Mouse (Mus musculus): Measurements from ENCODE around the gene Prss41. TPM values are rescaled to one million over a fixed set of nuclear protein-coding genes. Genes with fewer than 3 reads are reported as not detected.

Prss41 gene
- polyA plus RNA-seq, 1 experiment from 2014 or later, result 1.0 TPM

DNA sequence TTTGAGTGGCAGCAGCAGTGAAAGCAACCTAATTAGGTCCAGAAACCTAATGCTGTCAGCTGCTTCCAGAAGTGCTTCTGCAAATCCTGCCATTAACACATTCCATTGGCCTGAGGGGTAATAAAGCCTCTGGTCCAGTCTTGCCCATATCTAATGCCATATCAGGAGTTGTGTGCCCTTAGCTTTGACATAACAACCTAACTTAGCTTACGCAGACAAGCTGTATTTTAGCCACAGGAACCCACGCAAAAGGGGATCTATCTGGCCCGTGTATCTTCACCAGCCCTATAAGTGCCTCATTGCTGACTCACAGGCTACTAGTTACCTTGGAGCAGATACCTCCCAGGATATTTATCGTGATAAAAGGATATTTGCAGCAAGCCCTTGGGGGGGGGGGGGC, 18.4 kb downstream of the Prss41 start:
- DNase-seq, result no peak
- peaks cover 5% of the 10 kb centered on the region; the same call in 1 of the 2 replicates for H3K9me3 ChIP-seq (ENCODE audit: low read depth, low read length)
- H3K9ac ChIP-seq, result no peak overlapping the region
- no peak overlapping the region for H3K4me3 ChIP-seq (ENCODE audit: low read depth, low read length)
- no peak for ATAC-seq (ENCODE audit: insufficient read depth)
- no peak overlapping the region for H3K27ac ChIP-seq (ENCODE audit: low read depth)
- no peak for TF ChIP-seq CTCF (IDR thresholded peaks at IDR 0.05; ENCODE audit: low read depth)
- H3K4me2 ChIP-seq, result no peak overlapping the region
- no peaks in the 10 kb centered on the region for H3K27me3 ChIP-seq (ENCODE audit: insufficient read depth, low read length)
- WGBS, result 79% methylated on average over 4 of the region's 4 CpGs
- 0 out of 2 replicates have a peak, but pooled peaks cover 5% of the 10 kb centered on the region for H3K4me1 ChIP-seq (ENCODE audit: insufficient read depth)
- peaks cover 69% of the 10 kb centered on the region for H3K36me3 ChIP-seq (ENCODE audit: insufficient read depth)

DNA sequence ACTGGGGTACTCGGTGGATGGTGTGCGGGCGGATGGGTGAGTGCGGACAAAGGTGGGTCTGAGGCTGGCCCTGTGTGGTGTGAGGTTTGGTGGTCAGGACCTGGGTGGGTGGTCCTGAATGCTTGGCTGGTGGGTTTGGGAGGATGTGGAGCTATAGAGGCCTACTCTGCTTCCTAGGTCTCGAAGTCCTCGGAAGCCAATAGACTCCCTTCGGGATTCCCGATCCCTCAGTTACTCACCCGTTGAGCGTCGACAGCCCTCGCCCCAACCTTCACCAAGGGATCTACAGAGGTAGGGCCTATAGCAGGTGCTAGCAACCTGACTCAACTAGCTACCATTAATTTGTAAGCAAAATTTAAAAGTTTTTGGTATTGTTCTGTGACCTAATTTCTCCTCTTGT, 20.4 kb downstream of the Prss41 start:
- ATAC-seq (ENCODE audit: insufficient read depth) (no peak), DNase-seq (no peak)
- H3K27ac ChIP-seq (ENCODE audit: low read depth), result no peak overlapping the region
- WGBS, result 88% methylated on average over 12 of the region's 12 CpGs
- no peak overlapping the region for H3K4me2 ChIP-seq
- TF ChIP-seq CTCF (IDR thresholded peaks at IDR 0.05; ENCODE audit: low read depth), result no peak
- H3K9me3 ChIP-seq (ENCODE audit: low read depth, low read length), result no peaks in the 10 kb centered on the region
- H3K27me3 ChIP-seq (ENCODE audit: insufficient read depth, low read length), result no peaks in the 10 kb centered on the region
- 0 out of 2 replicates have a peak, but pooled peaks cover 5% of the 10 kb centered on the region for H3K4me1 ChIP-seq (ENCODE audit: insufficient read depth)
- H3K9ac ChIP-seq, result no peak overlapping the region
- peaks cover 88% of the 10 kb centered on the region for H3K36me3 ChIP-seq (ENCODE audit: insufficient read depth)
- H3K4me3 ChIP-seq (ENCODE audit: low read depth, low read length), result no peak overlapping the region

- 78% methylated on average over 16 of the region's 16 CpGs for WGBS
- no peak for ATAC-seq (ENCODE audit: insufficient read depth)
- Histone ChIP-seq H3K27ac (ENCODE audit: low read depth) (no peak overlapping the region), H3K9ac (no peak overlapping the region), H3K27me3 (ENCODE audit: insufficient read depth, low read length) (no peaks in the 10 kb centered on the region), H3K4me2 (no peak overlapping the region), H3K4me1 (ENCODE audit: insufficient read depth) (0 out of 2 replicates have a peak, but pooled peaks cover 5% of the 10 kb centered on the region), H3K4me3 (ENCODE audit: low read depth, low read length) (no peak overlapping the region), H3K36me3 (ENCODE audit: insufficient read depth) (peaks cover 94% of the 10 kb centered on the region), H3K9me3 (ENCODE audit: low read depth, low read length) (no peaks in the 10 kb centered on the region)
- no peak for TF ChIP-seq CTCF (IDR thresholded peaks at IDR 0.05; ENCODE audit: low read depth)
- no peak for DNase-seq
These were observed 21.0 kb downstream of the Prss41 start for GRCm38 (mm10) chr17:23823018-23823417.

- Histone ChIP-seq H3K4me3 (ENCODE audit: low read depth, low read length) (no peak overlapping the region), H3K9ac (no peak overlapping the region), H3K4me1 (ENCODE audit: insufficient read depth) (no peaks in the 10 kb centered on the region), H3K9me3 (ENCODE audit: low read depth, low read length) (peaks cover 5% of the 10 kb centered on the region; the same call in 1 of the 2 replicates), H3K36me3 (ENCODE audit: insufficient read depth) (peaks cover 100% of the 10 kb centered on the region), H3K27me3 (ENCODE audit: insufficient read depth, low read length) (no peaks in the 10 kb centered on the region), H3K27ac (ENCODE audit: low read depth) (no peak overlapping the region), H3K4me2 (no peak overlapping the region)
- no peak for TF ChIP-seq CTCF (IDR thresholded peaks at IDR 0.05; ENCODE audit: low read depth)
- 62% methylated on average over 6 of the region's 6 CpGs for WGBS
- DNase-seq, result no peak
- ATAC-seq (ENCODE audit: insufficient read depth), result no peak
These were observed 21.9 kb downstream of the Prss41 start for GRCm38 (mm10) chr17:23822094-23822493.

- Histone ChIP-seq H3K36me3 (ENCODE audit: insufficient read depth) (peaks cover 100% of the 10 kb centered on the region), H3K4me1 (ENCODE audit: insufficient read depth) (no peaks in the 10 kb centered on the region), H3K27ac (ENCODE audit: low read depth) (no peak overlapping the region), H3K27me3 (ENCODE audit: insufficient read depth, low read length) (no peaks in the 10 kb centered on the region), H3K9me3 (ENCODE audit: low read depth, low read length) (peaks cover 6% of the 10 kb centered on the region; the same call in 1 of the 2 replicates), H3K4me3 (ENCODE audit: low read depth, low read length) (no peak overlapping the region), H3K9ac (no peak overlapping the region), H3K4me2 (no peak overlapping the region)
- 0 out of 2 replicates have a peak, but pooled peaks have one; percentile 8 for ATAC-seq (ENCODE audit: insufficient read depth)
- DNase-seq, result no peak
- no peak for TF ChIP-seq CTCF (IDR thresholded peaks at IDR 0.05; ENCODE audit: low read depth)
- 96% methylated on average over 5 of the region's 5 CpGs for WGBS
These were observed 23.2 kb downstream of the Prss41 start for GRCm38 (mm10) chr17:23820731-23821130.

- TF ChIP-seq CTCF (IDR thresholded peaks at IDR 0.05; ENCODE audit: low read depth), result no peak
- no peak overlapping the region for H3K9ac ChIP-seq
- H3K4me1 ChIP-seq (ENCODE audit: insufficient read depth), result no peaks in the 10 kb centered on the region
- peaks cover 100% of the 10 kb centered on the region for H3K36me3 ChIP-seq (ENCODE audit: insufficient read depth)
- DNase-seq, result no peak
- H3K9me3 ChIP-seq (ENCODE audit: low read depth, low read length), result peaks cover 6% of the 10 kb centered on the region; the same call in 1 of the 2 replicates
- H3K27me3 ChIP-seq (ENCODE audit: insufficient read depth, low read length), result no peaks in the 10 kb centered on the region
- ATAC-seq (ENCODE audit: insufficient read depth), result no peak
- WGBS, result 97% methylated on average over 25 of the region's 25 CpGs
- no peak overlapping the region for H3K4me2 ChIP-seq
- H3K27ac ChIP-seq (ENCODE audit: low read depth), result no peak overlapping the region
- H3K4me3 ChIP-seq (ENCODE audit: low read depth, low read length), result no peak overlapping the region
These were observed 24.7 kb downstream of the Prss41 start for GRCm38 (mm10) chr17:23819235-23819634.

DNA sequence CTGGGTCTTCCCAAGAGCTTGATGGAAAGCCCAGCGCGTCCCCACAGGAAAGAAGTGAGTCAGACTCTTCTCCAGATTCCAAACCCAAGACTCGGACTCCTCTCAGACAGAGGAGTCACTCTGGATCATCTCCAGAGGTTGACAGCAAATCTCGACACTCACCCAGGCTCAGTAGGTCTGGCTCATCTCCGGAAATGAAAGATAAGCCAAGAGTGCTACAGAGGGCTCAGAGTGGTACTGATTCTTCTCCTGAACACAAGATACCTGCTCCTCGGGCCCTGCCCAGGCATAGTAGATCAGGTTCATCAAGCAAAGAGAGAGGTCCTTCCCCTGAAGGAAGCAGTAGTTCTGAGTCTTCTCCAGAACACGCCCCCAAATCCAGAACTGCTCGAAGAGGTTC, 25.4 kb downstream of the Prss41 start:
- Histone ChIP-seq H3K9ac (no peak overlapping the region), H3K4me3 (ENCODE audit: low read depth, low read length) (no peak overlapping the region), H3K4me2 (no peak overlapping the region), H3K36me3 (ENCODE audit: insufficient read depth) (peaks cover 100% of the 10 kb centered on the region), H3K4me1 (ENCODE audit: insufficient read depth) (no peaks in the 10 kb centered on the region), H3K9me3 (ENCODE audit: low read depth, low read length) (peaks cover 6% of the 10 kb centered on the region; the same call in 1 of the 2 replicates), H3K27ac (ENCODE audit: low read depth) (no peak overlapping the region), H3K27me3 (ENCODE audit: insufficient read depth, low read length) (no peaks in the 10 kb centered on the region)
- 95% methylated on average over 8 of the region's 8 CpGs for WGBS
- no peak for TF ChIP-seq CTCF (IDR thresholded peaks at IDR 0.05; ENCODE audit: low read depth)
- DNase-seq, result no peak
- ATAC-seq (ENCODE audit: insufficient read depth), result no peak
